Mouse (Mus musculus): Measurements from ENCODE around the gene Gpr37l1. TPM values are rescaled to one million over a fixed set of nuclear protein-coding genes. Genes with fewer than 3 reads are reported as not detected.
"Not testable (repeated sequence)": the region's sequence is repeated elsewhere in the genome, so short reads cannot be mapped to it uniquely, and the experiment has no call there.

Gene Gpr37l1
- polyA plus RNA-seq, 1 experiment = not detected

DNA sequence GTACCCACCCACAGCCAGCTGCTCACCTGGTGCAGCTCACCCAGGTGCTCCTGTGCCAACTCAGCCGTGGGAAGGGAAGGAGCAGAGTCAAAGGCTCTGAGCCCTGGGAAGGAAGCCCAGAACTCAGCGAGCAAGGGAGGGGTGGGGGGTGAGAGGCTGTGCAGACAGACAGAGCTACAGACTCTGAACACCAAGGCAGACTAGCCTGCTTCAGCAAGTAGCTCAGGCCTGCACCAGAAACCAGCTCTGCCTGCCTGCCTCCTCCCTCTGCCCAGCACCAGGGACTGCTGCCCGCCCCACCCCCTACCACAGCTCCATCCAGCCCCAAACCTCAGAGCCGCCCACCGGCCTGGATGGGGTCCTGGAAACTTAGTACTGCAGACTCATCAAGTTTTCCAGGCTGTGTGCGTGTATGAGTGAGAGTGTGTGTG is 39.5 kb downstream of the Gpr37l1 start:
- no peak overlapping the region for H3K27ac ChIP-seq (replicated peaks; ENCODE audit: low read depth, low read length)
- no peak overlapping the region for H3K4me3 ChIP-seq (ENCODE audit: insufficient read depth, low read depth, low read length)
- H3K4me1 ChIP-seq (ENCODE audit: control insufficient read depth, insufficient read depth, insufficient read length, low read length) = no peaks in the 10 kb centered on the region

DNA sequence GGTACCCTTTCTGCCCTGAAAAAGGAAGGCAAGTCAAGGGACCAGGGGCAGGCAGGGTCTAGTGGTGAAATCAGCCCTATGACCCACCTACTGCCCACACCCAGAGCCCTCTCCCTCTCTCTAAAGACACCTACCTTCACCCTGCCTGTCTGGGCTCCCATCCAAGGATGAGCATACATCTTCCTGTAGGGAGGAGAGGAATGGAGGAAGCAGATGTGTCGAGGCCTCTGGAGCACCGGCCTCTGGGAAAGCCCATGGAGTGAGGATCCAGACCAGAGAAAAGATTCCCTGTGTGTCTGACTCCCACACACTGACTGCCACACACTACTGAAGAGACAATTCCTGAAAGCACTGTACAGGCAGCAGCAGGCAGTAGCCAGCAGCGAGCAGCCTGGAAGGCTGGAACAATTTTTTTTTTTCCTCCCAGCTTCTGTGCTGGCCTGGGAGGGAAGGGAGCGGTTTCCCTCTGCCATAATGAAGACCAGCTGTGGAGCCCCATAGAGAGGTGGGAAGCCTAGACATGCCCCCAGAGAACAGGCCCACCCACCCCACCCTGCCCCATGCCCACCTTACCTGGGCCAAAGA is 40.9 kb downstream of the Gpr37l1 start:
- Histone ChIP-seq H3K4me3 (ENCODE audit: insufficient read depth, low read depth, low read length) (no peak overlapping the region), H3K27ac (replicated peaks; ENCODE audit: low read depth, low read length) (no peak overlapping the region)

DNA sequence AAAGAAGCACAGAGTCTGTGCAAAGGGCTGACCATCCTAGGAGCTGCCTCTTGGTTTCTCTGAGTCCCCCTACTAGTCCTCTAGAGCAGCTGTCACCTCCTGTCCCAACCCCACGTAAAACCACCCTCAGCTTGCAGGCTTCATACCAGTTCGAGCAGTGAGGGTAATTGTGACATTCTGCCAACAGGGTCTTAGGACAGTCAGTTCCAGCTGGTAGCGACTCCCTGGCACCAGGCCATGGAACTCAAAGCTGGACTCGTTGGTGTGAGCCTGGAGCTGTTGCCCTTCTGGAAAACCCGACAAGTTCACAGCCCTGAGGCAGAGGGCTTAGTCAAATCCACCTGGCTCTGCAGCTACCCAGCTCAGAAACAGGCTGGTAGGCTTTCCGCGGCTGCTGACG is 41.5 kb downstream of the Gpr37l1 start:
- Histone ChIP-seq H3K27ac (replicated peaks; ENCODE audit: low read depth, low read length) (no peak overlapping the region), H3K4me3 (ENCODE audit: insufficient read depth, low read depth, low read length) (no peak overlapping the region), H3K4me1 (ENCODE audit: control insufficient read depth, insufficient read depth, insufficient read length, low read length) (no peaks in the 10 kb centered on the region)

More for the DNA sequence above, 40.9 kb downstream of the Gpr37l1 start:
- no peaks in the 10 kb centered on the region for H3K4me1 ChIP-seq (ENCODE audit: control insufficient read depth, insufficient read depth, insufficient read length, low read length)

DNA sequence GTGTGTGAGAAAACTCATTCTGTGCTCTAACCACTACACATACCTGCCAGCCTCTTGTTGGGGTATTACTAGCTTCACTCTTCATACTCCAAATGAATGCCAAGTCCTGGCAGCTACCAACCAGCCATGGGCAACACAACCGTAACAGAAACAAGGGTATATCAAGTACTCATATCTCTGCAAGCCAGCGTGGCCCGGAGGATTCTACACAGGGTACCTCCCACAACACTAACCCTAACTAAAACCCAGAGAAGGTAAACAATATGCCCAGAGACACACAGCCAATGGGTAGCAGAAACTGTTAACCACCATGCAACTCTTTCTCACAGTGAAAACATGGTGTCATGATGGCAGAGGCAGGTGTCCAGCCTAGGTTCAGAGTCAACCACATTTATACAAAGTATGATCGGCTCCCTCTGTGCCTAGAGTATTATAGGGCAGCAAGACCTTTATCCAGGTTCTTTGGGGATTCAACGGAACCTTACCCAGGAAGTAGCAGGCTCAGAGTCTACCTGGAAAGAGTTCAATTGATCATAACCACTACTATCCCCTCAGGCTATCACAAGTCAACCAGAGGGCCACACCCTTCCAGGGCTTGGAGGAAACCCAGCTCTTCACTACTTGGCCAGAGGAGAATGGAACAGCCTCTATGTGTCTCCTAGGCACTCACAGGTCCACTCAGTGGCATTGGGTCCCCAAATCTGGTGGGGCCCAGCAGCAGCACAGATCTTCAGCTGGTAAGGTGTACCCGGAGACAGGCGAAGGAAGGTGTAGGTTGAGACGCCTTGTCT is 42.7 kb downstream of the Gpr37l1 start:
- Histone ChIP-seq H3K4me3 (ENCODE audit: insufficient read depth, low read depth, low read length) (no peak overlapping the region), H3K27ac (replicated peaks; ENCODE audit: low read depth, low read length) (no peak overlapping the region), H3K4me1 (ENCODE audit: control insufficient read depth, insufficient read depth, insufficient read length, low read length) (no peaks in the 10 kb centered on the region)

DNA sequence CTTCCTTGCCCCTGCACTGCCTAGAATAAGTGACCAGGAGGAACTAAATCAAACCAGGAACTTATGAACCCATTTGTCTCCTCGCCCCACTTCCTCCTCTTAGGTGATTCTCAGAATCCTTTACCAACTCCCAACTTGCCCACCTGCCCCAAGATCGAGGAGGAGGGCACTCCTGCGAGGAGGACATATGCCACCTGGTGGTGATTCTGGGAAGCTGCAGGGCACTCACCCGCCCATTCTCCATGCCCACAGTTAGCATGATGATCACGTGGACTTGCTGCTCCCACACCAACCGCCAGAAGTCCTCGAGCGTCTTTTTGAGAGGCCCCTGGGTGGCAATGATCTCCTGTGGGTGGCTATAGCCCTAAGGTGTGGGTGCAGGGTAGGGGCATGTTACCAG is 54.8 kb downstream of the Gpr37l1 start:
- no peak overlapping the region for H3K4me3 ChIP-seq (ENCODE audit: insufficient read depth, low read depth, low read length)
- peaks cover 3% of the 10 kb centered on the region; the same call in 1 of the 2 replicates for H3K4me1 ChIP-seq (ENCODE audit: control insufficient read depth, insufficient read depth, insufficient read length, low read length)
- H3K27ac ChIP-seq (replicated peaks; ENCODE audit: low read depth, low read length) = no peak overlapping the region

DNA sequence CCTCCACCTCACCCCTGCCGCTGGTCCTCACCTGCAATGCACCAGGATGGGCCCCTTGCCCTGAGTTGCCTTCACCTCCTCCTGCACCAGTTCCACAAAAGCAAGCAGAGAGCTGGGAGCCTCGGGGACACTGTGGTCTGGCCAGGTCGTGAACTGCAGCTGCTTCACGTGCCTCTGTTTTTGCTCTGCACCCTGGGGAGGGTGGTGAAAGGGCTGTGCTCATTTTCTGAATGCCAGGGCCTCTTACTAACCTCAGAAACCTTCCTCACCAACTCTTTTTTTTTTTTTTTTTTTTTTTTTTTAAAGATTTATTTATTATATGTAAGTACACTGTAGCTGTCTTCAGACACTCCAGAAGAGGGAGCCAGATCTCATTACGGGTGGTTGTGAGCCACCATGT is 56.2 kb downstream of the Gpr37l1 start:
- H3K27ac ChIP-seq (replicated peaks; ENCODE audit: low read depth, low read length); H3K4me1 ChIP-seq (ENCODE audit: control insufficient read depth, insufficient read depth, insufficient read length, low read length); H3K4me3 ChIP-seq (ENCODE audit: insufficient read depth, low read depth, low read length): not testable (repeated sequence)

Other genes with a start within 250 kb of the Gpr37l1 start
- 4.8 and 6.5 TPM in 2 replicates for gene Ppp1r12b, start 211.7 kb downstream of the Gpr37l1 start, polyA plus RNA-seq (2012; ENCODE audit: insufficient read depth, insufficient read length, missing spikeins)
- gene Ube2t, start 205.1 kb downstream of the Gpr37l1 start, polyA plus RNA-seq (2012; ENCODE audit: insufficient read depth, insufficient read length, missing spikeins) = not detected in 2 replicates
- gene Lgr6, start 62.4 kb downstream of the Gpr37l1 start, polyA plus RNA-seq (2012; ENCODE audit: insufficient read depth, insufficient read length, missing spikeins) = 21.2 and 21.5 TPM in 2 replicates
- gene Ptpn7, start 35.0 kb downstream of the Gpr37l1 start, polyA plus RNA-seq (2012; ENCODE audit: insufficient read depth, insufficient read length, missing spikeins) = 0.58 and 0.79 TPM in 2 replicates
- gene Arl8a, start 20.9 kb downstream of the Gpr37l1 start, polyA plus RNA-seq (2012; ENCODE audit: insufficient read depth, insufficient read length, missing spikeins) = 30.3 and 32.7 TPM in 2 replicates
- gene Elf3, start 90.9 kb upstream of the Gpr37l1 start, polyA plus RNA-seq (2012; ENCODE audit: insufficient read depth, insufficient read length, missing spikeins) = not detected in 2 replicates
- gene Rnpep, start 116.4 kb upstream of the Gpr37l1 start, polyA plus RNA-seq (2012; ENCODE audit: insufficient read depth, insufficient read length, missing spikeins) = 32.3 and 39.4 TPM in 2 replicates
- 295 and 336 TPM in 2 replicates for gene Timm17a, start 146.1 kb upstream of the Gpr37l1 start, polyA plus RNA-seq (2012; ENCODE audit: insufficient read depth, insufficient read length, missing spikeins)
- gene Lmod1, start 157.1 kb upstream of the Gpr37l1 start, polyA plus RNA-seq (2012; ENCODE audit: insufficient read depth, insufficient read length, missing spikeins) = 1.8 and 2.1 TPM in 2 replicates
- 2.1 and 3.2 TPM in 2 replicates for gene Shisa4, start 207.6 kb upstream of the Gpr37l1 start, polyA plus RNA-seq (2012; ENCODE audit: insufficient read depth, insufficient read length, missing spikeins)